Mouse (Mus musculus): ENCODE results near the gene Map3k6.

The Map3k6 gene

GRCm38 (mm10) chr4:133217641-133218040 lies 23.0 kb upstream of the Map3k6 start:
- DNase-seq: peak; percentile 72

- no peak for DNase-seq
Observed at GRCm38 (mm10) chr4:133218745-133219144, 21.9 kb upstream of the Map3k6 start.

GRCm38 (mm10) chr4:133220656-133221055 lies 20.0 kb upstream of the Map3k6 start:
- DNase-seq: peak; percentile 67

- DNase-seq: no peak
Observed at GRCm38 (mm10) chr4:133221701-133222100, 18.9 kb upstream of the Map3k6 start.

- DNase-seq: no peak
Observed at GRCm38 (mm10) chr4:133223875-133224274, 16.7 kb upstream of the Map3k6 start.

- DNase-seq: peak; percentile 63
Observed at GRCm38 (mm10) chr4:133226073-133226472, 14.5 kb upstream of the Map3k6 start.

- no peak for DNase-seq
Observed at GRCm38 (mm10) chr4:133227636-133228035, 13.0 kb upstream of the Map3k6 start.

- no peak for DNase-seq
Observed at GRCm38 (mm10) chr4:133229582-133229981, 11.0 kb upstream of the Map3k6 start.

- DNase-seq: peak; percentile 74
Observed at GRCm38 (mm10) chr4:133233285-133233976, 7.2 kb upstream of the Map3k6 start.

GRCm38 (mm10) chr4:133234771-133235170 lies 5.8 kb upstream of the Map3k6 start:
- DNase-seq: no peak

GRCm38 (mm10) chr4:133235415-133235814 lies 5.2 kb upstream of the Map3k6 start:
- no peak for DNase-seq

GRCm38 (mm10) chr4:133237911-133238310 lies 2.7 kb upstream of the Map3k6 start:
- DNase-seq: no peak

- DNase-seq: peak; percentile 95
Observed at GRCm38 (mm10) chr4:133240934-133241908, 603 bp downstream of the Map3k6 start.

GRCm38 (mm10) chr4:133241910-133242309 lies 1.3 kb downstream of the Map3k6 start:
- DNase-seq: no peak

GRCm38 (mm10) chr4:133242710-133243109 lies 2.1 kb downstream of the Map3k6 start:
- DNase-seq: no peak

- DNase-seq: peak; percentile 51
Observed at GRCm38 (mm10) chr4:133243538-133243937, 2.9 kb downstream of the Map3k6 start.

GRCm38 (mm10) chr4:133244289-133244688 lies 3.7 kb downstream of the Map3k6 start:
- DNase-seq: no peak

- peak; percentile 66 for DNase-seq
Observed at GRCm38 (mm10) chr4:133247072-133247471, 6.5 kb downstream of the Map3k6 start.

- no peak for DNase-seq
Observed at GRCm38 (mm10) chr4:133247806-133248449, 7.3 kb downstream of the Map3k6 start.

GRCm38 (mm10) chr4:133250609-133251008 lies 10.0 kb downstream of the Map3k6 start:
- DNase-seq: peak; percentile 88

GRCm38 (mm10) chr4:133251214-133251613 lies 10.6 kb downstream of the Map3k6 start:
- DNase-seq: peak; percentile 38

- DNase-seq: no peak
Observed at GRCm38 (mm10) chr4:133252089-133252488, 11.5 kb downstream of the Map3k6 start.

- no peak for DNase-seq
Observed at GRCm38 (mm10) chr4:133253412-133253811, 12.8 kb downstream of the Map3k6 start.
